ENCODE assay signal across 9 mouse cellular contexts in genomic region chr11:106770195-106770974, GRCm38 (mm10). TPM values are rescaled to one million over a fixed set of nuclear protein-coding genes. Genes with fewer than 3 reads are reported as not detected.
A peak's percentile ranks its signal among the peaks of the same experiment; 100 is the strongest.
DNase-seq lines count a peak whose midpoint lies in the region; ATAC-seq lines count a peak whose summit lies in the region.
"Had no signal": no experiment of that assay in that cellular context is flagged by ENCODE, and none has a peak within 500 bp of the region (broad histone marks: within the 10 kb centered on the region; RNA-seq: fewer than 3 reads in every experiment).

No protein-coding gene starts in this region.

- H3K4me2 ChIP-seq in heart, embryonic 11.5 days, result no peak overlapping the region
- no peak overlapping the region for H3K4me2 ChIP-seq in liver, embryonic 11.5 days

- H3K27ac ChIP-seq in heart, embryonic 10.5 days, result no peak overlapping the region
- H3K27ac ChIP-seq in heart, embryonic 11.5 days (ENCODE audit: low read depth, low read length), result no peak overlapping the region
- no peak overlapping the region for H3K27ac ChIP-seq in liver, embryonic 11.5 days (ENCODE audit: low read depth, low read length)

- no peak for ATAC-seq in heart, embryonic 11.5 days (replicated peaks; ENCODE audit: insufficient number of reproducible peaks, low FRiP score, low TSS enrichment)
- peak; percentile 49; the same call in 1 of the 2 replicates for ATAC-seq in liver, embryonic 11.5 days (replicated peaks; ENCODE audit: low FRiP score)

- peaks cover 92% of the 10 kb centered on the region for H3K36me3 ChIP-seq in heart, embryonic 10.5 days
- peaks cover 65% of the 10 kb centered on the region for H3K36me3 ChIP-seq in heart, embryonic 11.5 days (ENCODE audit: control insufficient read depth, insufficient read depth, low read length)
- H3K36me3 ChIP-seq in liver, embryonic 11.5 days (ENCODE audit: control insufficient read depth, insufficient read depth, low read length), result peaks cover 47% of the 10 kb centered on the region

- H3K4me1 ChIP-seq in heart, embryonic 10.5 days, result no peaks in the 10 kb centered on the region
- H3K4me1 ChIP-seq in heart, embryonic 11.5 days (ENCODE audit: control insufficient read depth, insufficient read depth, low read length), result no peaks in the 10 kb centered on the region
- no peaks in the 10 kb centered on the region for H3K4me1 ChIP-seq in liver, embryonic 11.5 days (replicated peaks; ENCODE audit: control insufficient read depth, insufficient read depth, low read length)

- H3K9ac ChIP-seq in heart, embryonic 11.5 days (ENCODE audit: low read depth, low read length), result no peak overlapping the region
- no peak overlapping the region for H3K9ac ChIP-seq in liver, embryonic 11.5 days (ENCODE audit: low read depth, low read length)

- DNase-seq in heart, embryonic 10.5 days (ENCODE audit: low spot score), result peak; percentile 7
- DNase-seq in testis, postnatal 10 days (ENCODE audit: low spot score), result peak; percentile 48
- DNase-seq in testis, postnatal 14 days (ENCODE audit: low spot score), result no peak
- DNase-seq in liver, embryonic 11.5 days (ENCODE audit: low spot score), result no peak
- peak; percentile 50 to 58 for DNase-seq in thymus, postnatal 36 days
- DNase-seq in cerebellum, postnatal 25 days, result no peak
- no peak for DNase-seq in layer of hippocampus, adult 9-11 months
- DNase-seq: right cerebral cortex, postnatal 25 days had no signal

- no peaks in the 10 kb centered on the region for H3K27me3 ChIP-seq in heart, embryonic 10.5 days (ENCODE audit: insufficient read depth, poor library complexity, severe bottlenecking)
- H3K27me3 ChIP-seq in heart, embryonic 11.5 days (ENCODE audit: control insufficient read depth, insufficient read depth, low read length), result no peaks in the 10 kb centered on the region
- H3K27me3 ChIP-seq in liver, embryonic 11.5 days (replicated peaks; ENCODE audit: control insufficient read depth, insufficient read depth, low read length), result no peaks in the 10 kb centered on the region

- no peak overlapping the region for H3K4me3 ChIP-seq in heart, embryonic 10.5 days
- no peak overlapping the region for H3K4me3 ChIP-seq in heart, embryonic 11.5 days (ENCODE audit: low read depth, low read length)
- H3K4me3 ChIP-seq in liver, embryonic 11.5 days (ENCODE audit: low read depth, low read length), result no peak overlapping the region

- WGBS in heart, embryonic 10.5 days, result 92% methylated on average over 9 of the region's 9 CpGs
- WGBS in heart, embryonic 11.5 days (ENCODE audit: insufficient replicate concordance), result 92% methylated on average over 9 of the region's 9 CpGs
- 84% methylated on average over 9 of the region's 9 CpGs for WGBS in liver, embryonic 11.5 days

- H3K9me3 ChIP-seq in heart, embryonic 10.5 days, result no peaks in the 10 kb centered on the region
- no peaks in the 10 kb centered on the region for H3K9me3 ChIP-seq in heart, embryonic 11.5 days (replicated peaks; ENCODE audit: control insufficient read depth, low read length)
- no peaks in the 10 kb centered on the region for H3K9me3 ChIP-seq in liver, embryonic 11.5 days (ENCODE audit: control insufficient read depth, low read length)

RNA-seq across cellular contexts. Expression of gene Polg2, which starts 9.0 kb away (rescaled TPM):
- 9.4 and 9.9 TPM in 2 replicates for polyA plus RNA-seq in heart, embryonic 10.5 days (2016; fragmentation: Nextera tagmentation; extraction: Ambion mirVana)
- polyA plus RNA-seq in heart, embryonic 11.5 days (2014; fragmentation: Nextera tagmentation; extraction: Ambion mirVana), result 7.5 and 9.3 TPM in 2 replicates
- 9.3 and 10.9 TPM in 2 replicates for polyA plus RNA-seq in liver, embryonic 11.5 days (2014; fragmentation: Nextera tagmentation; extraction: Ambion mirVana)

RNA-seq across cellular contexts. Expression of gene Ddx5, which starts 18.6 kb away (rescaled TPM):
- 203 and 259 TPM in 2 replicates for polyA plus RNA-seq in heart, embryonic 10.5 days (2016; fragmentation: Nextera tagmentation; extraction: Ambion mirVana)
- 277 and 291 TPM in 2 replicates for polyA plus RNA-seq in heart, embryonic 11.5 days (2014; fragmentation: Nextera tagmentation; extraction: Ambion mirVana)
- polyA plus RNA-seq in liver, embryonic 11.5 days (2014; fragmentation: Nextera tagmentation; extraction: Ambion mirVana), result 288 and 310 TPM in 2 replicates

RNA-seq across cellular contexts. Expression of gene Cep95, which starts 18.7 kb away (rescaled TPM):
- polyA plus RNA-seq in heart, embryonic 10.5 days (2016; fragmentation: Nextera tagmentation; extraction: Ambion mirVana), result 15.8 and 18.3 TPM in 2 replicates
- 15.6 and 17.0 TPM in 2 replicates for polyA plus RNA-seq in heart, embryonic 11.5 days (2014; fragmentation: Nextera tagmentation; extraction: Ambion mirVana)
- 18.6 and 21.1 TPM in 2 replicates for polyA plus RNA-seq in liver, embryonic 11.5 days (2014; fragmentation: Nextera tagmentation; extraction: Ambion mirVana)

RNA-seq across cellular contexts. Expression of gene Milr1, which starts 19.4 kb away (rescaled TPM):
- polyA plus RNA-seq in heart, embryonic 10.5 days (2016; fragmentation: Nextera tagmentation; extraction: Ambion mirVana), result 0.46 and 1.2 TPM in 2 replicates
- 1.2 TPM in 2 replicates for polyA plus RNA-seq in heart, embryonic 11.5 days (2014; fragmentation: Nextera tagmentation; extraction: Ambion mirVana)
- 2.3 and 2.4 TPM in 2 replicates for polyA plus RNA-seq in liver, embryonic 11.5 days (2014; fragmentation: Nextera tagmentation; extraction: Ambion mirVana)

RNA-seq across cellular contexts. Expression of gene Pecam1, which starts 20.0 kb away (rescaled TPM):
- 40.6 and 56.0 TPM in 2 replicates for polyA plus RNA-seq in heart, embryonic 10.5 days (2016; fragmentation: Nextera tagmentation; extraction: Ambion mirVana)
- 52.0 and 61.8 TPM in 2 replicates for polyA plus RNA-seq in heart, embryonic 11.5 days (2014; fragmentation: Nextera tagmentation; extraction: Ambion mirVana)
- 17.8 and 18.0 TPM in 2 replicates for polyA plus RNA-seq in liver, embryonic 11.5 days (2014; fragmentation: Nextera tagmentation; extraction: Ambion mirVana)

Comparison
In these comparisons a context has a peak if more than half of its experiments do, and no peak if none do; other contexts are left out.
1. DNase-seq: peak in heart, embryonic 10.5 days (single experiment), testis, postnatal 10 days (single experiment) and thymus, postnatal 36 days (2 of 2); none in testis, postnatal 14 days (single experiment), liver, embryonic 11.5 days (single experiment), cerebellum, postnatal 25 days (0 of 2) and layer of hippocampus, adult 9-11 months (single experiment).